Comparison of ENCODE assay signal across 12 mouse cellular contexts in genomic region chr14:54747942-54748917, GRCm38 (mm10). TPM values are rescaled to one million over a fixed set of nuclear protein-coding genes. Genes with fewer than 3 reads are reported as not detected.
DNase-seq lines count a peak whose midpoint lies in the region; ATAC-seq and TF ChIP-seq lines count a peak whose summit lies in the region.
"Had no signal": no experiment of that assay in that cellular context is flagged by ENCODE, and none has a peak within 500 bp of the region (broad histone marks: within the 10 kb centered on the region; RNA-seq: fewer than 3 reads in every experiment).

No protein-coding gene starts in this region.

- in situ Hi-C loops in CH12.LX (cut with MboI; ENCODE audit: low pct_ligation_motif_present, low pct_unique_long_range_greater_than_20kb, low sequenced_read_pairs), result no loop called here

- dilution Hi-C loops in CH12.LX (cut with MboI; ENCODE audit: extremely low pct_ligation_motif_present, extremely low pct_unique_long_range_greater_than_20kb, low sequenced_read_pairs), result no loop called here

- no peak for TF ChIP-seq RAD21 in CH12.LX (IDR thresholded peaks at IDR 0.05; ENCODE audit: low read depth, low read length)

- 64% methylated on average over 16 of the region's 16 CpGs for WGBS in heart, adult 2 months
- 90% methylated on average over 16 of the region's 16 CpGs for WGBS in hindbrain, embryonic 14.5 days

- no peak for ATAC-seq in hindbrain, embryonic 14.5 days (ENCODE audit: low FRiP score)

- TF ChIP-seq CTCF in heart, adult 2 months (IDR thresholded peaks at IDR 0.05), result no peak
- no peak for TF ChIP-seq CTCF in CH12.LX (conservative IDR thresholded peaks at IDR 0.05 in 1 of 2, IDR thresholded peaks at IDR 0.05 in 1 of 2; ENCODE audit: low read depth in 2 of 2, low read length in 2 of 2)

- H3K79me2 ChIP-seq in heart, adult 2 months (replicated peaks; ENCODE audit: control insufficient read depth, insufficient read depth, low read length), result no peaks in the 10 kb centered on the region
- no peaks in the 10 kb centered on the region for H3K79me2 ChIP-seq in CH12.LX (replicated peaks; ENCODE audit: control insufficient read depth, extremely low read depth, insufficient read depth, poor library complexity, severe bottlenecking)

- peak overlapping the region; percentile 56 for H3K27ac ChIP-seq in heart, adult 2 months
- H3K27ac ChIP-seq in CH12.LX (ENCODE audit: insufficient read depth, low read depth), result no peak overlapping the region
- no peak overlapping the region for H3K27ac ChIP-seq in hindbrain, embryonic 14.5 days
- H3K27ac ChIP-seq: liver, embryonic 13.5 days had no signal

- peak; percentile 69 to 84 for DNase-seq in heart, adult 2 months
- DNase-seq in heart, postnatal 4 days, result no peak
- peak; percentile 29 for DNase-seq in CH12.LX (ENCODE audit: extremely low read depth)
- peak; percentile 44 to 49 for DNase-seq in adrenal gland, postnatal 36 days
- DNase-seq in gastrocnemius, adult 8-10 months (ENCODE audit: low spot score in 2 of 2), result peak; percentile 65 to 80
- no peak for DNase-seq in embryo, embryonic 9.5 days (ENCODE audit: extremely low spot score)
- no peak for DNase-seq in spleen, adult 18-20 months
- no peak for DNase-seq in hindbrain, embryonic 14.5 days (ENCODE audit: low spot score)
- DNase-seq: liver, embryonic 13.5 days; midbrain, embryonic 14.5 days had no signal

- H3K9ac ChIP-seq in heart, adult 2 months (ENCODE audit: low read depth, low read length), result no peak overlapping the region
- no peak overlapping the region for H3K9ac ChIP-seq in CH12.LX (ENCODE audit: insufficient read depth, low read depth)
- no peak overlapping the region for H3K9ac ChIP-seq in hindbrain, embryonic 14.5 days
- H3K9ac ChIP-seq: liver, embryonic 13.5 days had no signal

- no peak overlapping the region for H3K4me3 ChIP-seq in heart, adult 2 months
- H3K4me3 ChIP-seq in CH12.LX (replicated peaks in 1 of 3; ENCODE audit: low read depth in 2 of 3, low read length in 2 of 3, poor library complexity in 1 of 3), result no peak overlapping the region
- H3K4me3 ChIP-seq in hindbrain, embryonic 14.5 days (replicated peaks; ENCODE audit: low read length), result no peak overlapping the region
- H3K4me3 ChIP-seq: liver, embryonic 13.5 days had no signal

- 0 out of 2 replicates have a peak overlapping the region, but pooled peaks have one; percentile 29 for H3K4me2 ChIP-seq in CH12.LX (ENCODE audit: insufficient read depth, low read depth, poor library complexity, severe bottlenecking)
- H3K4me2 ChIP-seq in hindbrain, embryonic 14.5 days (replicated peaks), result no peak overlapping the region
- H3K4me2 ChIP-seq: liver, embryonic 13.5 days had no signal

- intact Hi-C loops in heart, adult 2 months (cut with DNase I), result no loop called here

- H3K9me3 ChIP-seq in CH12.LX (replicated peaks; ENCODE audit: low read length), result no peaks in the 10 kb centered on the region
- H3K9me3 ChIP-seq in hindbrain, embryonic 14.5 days (ENCODE audit: control insufficient read depth, low read length), result no peaks in the 10 kb centered on the region
- H3K9me3 ChIP-seq: liver, embryonic 13.5 days had no signal

- no peaks in the 10 kb centered on the region for H3K36me3 ChIP-seq in heart, adult 2 months (ENCODE audit: control insufficient read depth, insufficient read depth, low read length)
- H3K36me3 ChIP-seq in CH12.LX (replicated peaks in 1 of 2; ENCODE audit: control insufficient read depth in 1 of 2, insufficient read depth in 1 of 2, low read length in 1 of 2), result no peaks in the 10 kb centered on the region
- no peaks in the 10 kb centered on the region for H3K36me3 ChIP-seq in hindbrain, embryonic 14.5 days (replicated peaks; ENCODE audit: control insufficient read depth, insufficient read depth)
- H3K36me3 ChIP-seq: liver, embryonic 13.5 days had no signal

- no peak for TF ChIP-seq EP300 in heart, adult 2 months (IDR thresholded peaks at IDR 0.05; ENCODE audit: insufficient read depth, low read depth, low read length)
- TF ChIP-seq EP300 in CH12.LX (IDR thresholded peaks at IDR 0.05; ENCODE audit: low read length), result no peak

- H3K27me3 ChIP-seq in heart, adult 2 months (ENCODE audit: control insufficient read depth, insufficient read depth, low read length), result no peaks in the 10 kb centered on the region
- H3K27me3 ChIP-seq in CH12.LX (replicated peaks), result no peaks in the 10 kb centered on the region
- no peaks in the 10 kb centered on the region for H3K27me3 ChIP-seq in hindbrain, embryonic 14.5 days (ENCODE audit: control insufficient read depth, insufficient read depth, low read length)
- H3K27me3 ChIP-seq: liver, embryonic 13.5 days had no signal

- no peak for TF ChIP-seq POLR2A in heart, adult 2 months (IDR thresholded peaks at IDR 0.05; ENCODE audit: insufficient read depth, low read depth, low read length)
- no peak for TF ChIP-seq POLR2A in CH12.LX (IDR thresholded peaks at IDR 0.05; ENCODE audit: low read depth, low read length)

- H3K4me1 ChIP-seq in heart, adult 2 months (ENCODE audit: control insufficient read depth, insufficient read depth, low read length), result no peaks in the 10 kb centered on the region
- H3K4me1 ChIP-seq in CH12.LX (ENCODE audit: control insufficient read depth in 1 of 2, insufficient read depth in 2 of 2), result peaks cover 3 to 9% of the 10 kb centered on the region in 2 experiments; a peak in 3 of 4 replicates
- H3K4me1 ChIP-seq in hindbrain, embryonic 14.5 days (replicated peaks; ENCODE audit: control insufficient read depth, insufficient read depth, low read length), result no peaks in the 10 kb centered on the region

TF ChIP-seq in CH12.LX, 34 proteins besides CTCF, POLR2A, EP300 and RAD21:
- TF ChIP-seq MYC (IDR thresholded peaks at IDR 0.05; ENCODE audit: low read depth, low read length) (no peak), BHLHE40 (IDR thresholded peaks at IDR 0.05; ENCODE audit: low read depth, low read length) (peak; percentile 29; the same call in 1 of the 2 replicates)

RNA-seq across cellular contexts. Expression of gene Slc7a8, which starts 33.5 kb away (rescaled TPM):
- 1 to 10 TPM; 2.6 to 3.3 TPM for total RNA-seq in heart, adult 2 months (2021)
- 2.7 and 3.7 TPM in 2 replicates for polyA plus RNA-seq in heart, adult 2 months (2012; rRNA removed)
- 1 to 10 TPM; 1.9 to 2.0 TPM for total RNA-seq in heart, postnatal 4 days (2021)
- total RNA-seq in CH12.LX (2012; rRNA removed) (0.08 and 0.13 TPM in 2 replicates), CH12.LX (2014; rRNA removed) (not detected in 2 replicates)
- 0.16 and 0.17 TPM in 2 replicates for polyA plus RNA-seq in CH12.LX (2012; ENCODE audit: insufficient read length, low read depth)
- 10 to 100 TPM; 28.1 to 56.8 TPM for total RNA-seq in adrenal gland, postnatal 36 days (2021)
- 10 to 100 TPM; 11.3 to 17.4 (median 12.2) TPM for total RNA-seq in gastrocnemius, adult 8-10 months (2022)
- polyA plus RNA-seq in hindbrain, embryonic 14.5 days (2014; fragmentation: Nextera tagmentation; extraction: Ambion mirVana), result 9.8 and 10.7 TPM in 2 replicates

RNA-seq across cellular contexts. Expression of gene Cebpe, which starts 36.3 kb away (rescaled TPM):
- not detected for total RNA-seq in heart, adult 2 months (2021)
- polyA plus RNA-seq in heart, adult 2 months (2012; rRNA removed), result 0.08 and 0.15 TPM in 2 replicates
- total RNA-seq in heart, postnatal 4 days (2021), result not detected
- total RNA-seq in CH12.LX (2012; rRNA removed) (0.34 TPM in 1 of 2 replicates, not detected in the other), CH12.LX (2014; rRNA removed) (not detected in 2 replicates)
- polyA plus RNA-seq in CH12.LX (2012; ENCODE audit: insufficient read length, low read depth), result 0.46 TPM in 1 of 2 replicates, not detected in the other
- total RNA-seq in adrenal gland, postnatal 36 days (2021), result not detected
- total RNA-seq in gastrocnemius, adult 8-10 months (2022), result not detected
- polyA plus RNA-seq in hindbrain, embryonic 14.5 days (2014; fragmentation: Nextera tagmentation; extraction: Ambion mirVana), result not detected in 2 replicates
- total RNA-seq: layer of hippocampus, adult 8-10 months had no signal
- polyA plus RNA-seq: heart, embryonic 16.5 days; midbrain, embryonic 14.5 days had no signal

RNA-seq across cellular contexts. Expression of gene Gm29776, which starts 49.6 kb away (rescaled TPM):
- total RNA-seq in heart, adult 2 months (2021), result not detected
- polyA plus RNA-seq in heart, adult 2 months (2012; rRNA removed), result 0.04 and 0.09 TPM in 2 replicates
- total RNA-seq in heart, postnatal 4 days (2021), result under 1 TPM; 0.14 to 0.16 TPM
- total RNA-seq in CH12.LX (2012; rRNA removed) (not detected in 2 replicates), CH12.LX (2014; rRNA removed) (not detected in 2 replicates)
- not detected in 2 replicates for polyA plus RNA-seq in CH12.LX (2012; ENCODE audit: insufficient read length, low read depth)
- total RNA-seq in adrenal gland, postnatal 36 days (2021), result under 1 TPM in 1 of 2 experiments, not detected in 1; 0.23 TPM
- not detected for total RNA-seq in gastrocnemius, adult 8-10 months (2022)
- polyA plus RNA-seq in hindbrain, embryonic 14.5 days (2014; fragmentation: Nextera tagmentation; extraction: Ambion mirVana), result 0.21 and 0.29 TPM in 2 replicates

Comparison
In these comparisons a context has a peak if more than half of its experiments do, and no peak if none do; other contexts are left out.
1. DNase-seq: peak in heart, adult 2 months (2 of 2), CH12.LX (single experiment), adrenal gland, postnatal 36 days (2 of 2) and gastrocnemius, adult 8-10 months (2 of 2); none in heart, postnatal 4 days (single experiment), embryo, embryonic 9.5 days (single experiment), spleen, adult 18-20 months (0 of 2) and hindbrain, embryonic 14.5 days (single experiment).